8 mouse cellular contexts compared by ENCODE assay signal in genomic region chr17:24649581-24650069, GRCm38 (mm10). TPM values are rescaled to one million over a fixed set of nuclear protein-coding genes. Genes with fewer than 3 reads are reported as not detected.
DNase-seq lines count a peak whose midpoint lies in the region; ATAC-seq and TF ChIP-seq lines count a peak whose summit lies in the region.

No protein-coding gene starts in this region.

- H3K27ac ChIP-seq in bone marrow, adult 2 months (ENCODE audit: control insufficient read depth, insufficient read depth, low read depth, low read length, poor library complexity), result peak overlapping the region; percentile 58
- peak overlapping the region; percentile 57; the same call in 1 of the 2 replicates for H3K27ac ChIP-seq in forebrain, postnatal 0 days (ENCODE audit: low read depth, low read length)
- H3K27ac ChIP-seq in intestine, embryonic 16.5 days (ENCODE audit: low read length), result peak overlapping the region; percentile 61

- H3K27me3 ChIP-seq in forebrain, postnatal 0 days (ENCODE audit: insufficient read depth, low read length), result no peaks in the 10 kb centered on the region
- no peaks in the 10 kb centered on the region for H3K27me3 ChIP-seq in intestine, embryonic 16.5 days (replicated peaks; ENCODE audit: control insufficient read depth, insufficient read depth, low read length)

- WGBS in bone marrow, adult 2 months, result 2% methylated on average over 35 of the region's 35 CpGs
- WGBS in forebrain, postnatal 0 days, result 2% methylated on average over 35 of the region's 35 CpGs
- WGBS in intestine, embryonic 16.5 days, result under 1% methylated on average over 35 of the region's 35 CpGs
- under 1% methylated on average over 35 of the region's 35 CpGs for WGBS in lung, adult 2 months

- H3K4me2 ChIP-seq in forebrain, postnatal 0 days (ENCODE audit: low read depth), result peak overlapping the region; percentile 99
- H3K4me2 ChIP-seq in intestine, embryonic 16.5 days (ENCODE audit: low read depth, low read length), result peak overlapping the region; percentile 99

- no peaks in the 10 kb centered on the region; the same call in 1 of the 2 replicates for H3K4me1 ChIP-seq in bone marrow, adult 2 months (ENCODE audit: control insufficient read depth, insufficient read depth, low read length)
- H3K4me1 ChIP-seq in forebrain, postnatal 0 days (ENCODE audit: insufficient read depth), result peaks cover 4% of the 10 kb centered on the region; the same call in 1 of the 2 replicates
- peaks cover 38% of the 10 kb centered on the region for H3K4me1 ChIP-seq in intestine, embryonic 16.5 days (ENCODE audit: control insufficient read depth, insufficient read depth, low read length)
- peaks cover 23% of the 10 kb centered on the region for H3K4me1 ChIP-seq in lung, adult 2 months (ENCODE audit: control insufficient read depth, insufficient read depth, low read length)

- no peaks in the 10 kb centered on the region for H3K9me3 ChIP-seq in forebrain, postnatal 0 days (ENCODE audit: low read length)
- no peaks in the 10 kb centered on the region for H3K9me3 ChIP-seq in intestine, embryonic 16.5 days (ENCODE audit: control insufficient read depth, low read length)

- peak; percentile 19 for DNase-seq in right cerebral cortex, adult 18-20 months
- no peak for DNase-seq in right cerebral cortex, postnatal 25 days
- DNase-seq in forebrain, postnatal 0 days, result peak; percentile 27
- DNase-seq in lung, adult 2 months, result peak; percentile 75
- peak; percentile 55 for DNase-seq in retina, postnatal 1 day
- no peak for DNase-seq in left cerebral cortex, adult 8-10 months (ENCODE audit: low spot score in 2 of 2)

- ATAC-seq in forebrain, postnatal 0 days, result peak; percentile 58
- peak; percentile 33 for ATAC-seq in intestine, embryonic 16.5 days

- peak overlapping the region; percentile 76 for H3K9ac ChIP-seq in forebrain, postnatal 0 days
- peak overlapping the region; percentile 91 for H3K9ac ChIP-seq in intestine, embryonic 16.5 days (ENCODE audit: low read depth, low read length)

- no peak for TF ChIP-seq POLR2A in bone marrow, adult 2 months (IDR thresholded peaks at IDR 0.05; ENCODE audit: borderline replicate concordance, control insufficient read depth, low read depth, low read length)
- TF ChIP-seq POLR2A in lung, adult 2 months (IDR thresholded peaks at IDR 0.05; ENCODE audit: borderline replicate concordance, extremely low read depth, low read depth, low read length), result 0 out of 2 replicates have a peak, but pooled peaks have one; percentile 19

- peak overlapping the region; percentile 48 for H3K4me3 ChIP-seq in bone marrow, adult 2 months (replicated peaks; ENCODE audit: control insufficient read depth, low read depth, low read length)
- H3K4me3 ChIP-seq in forebrain, postnatal 0 days (ENCODE audit: low read depth, low read length), result peak overlapping the region; percentile 70
- H3K4me3 ChIP-seq in intestine, embryonic 16.5 days (ENCODE audit: low read length), result peak overlapping the region; percentile 89
- H3K4me3 ChIP-seq in lung, adult 2 months (replicated peaks; ENCODE audit: extremely low read depth, low read depth, low read length), result peak overlapping the region; percentile 65

- no peak for TF ChIP-seq CTCF in bone marrow, adult 2 months (IDR thresholded peaks at IDR 0.05; ENCODE audit: control insufficient read depth, insufficient read depth, low read length)
- no peak for TF ChIP-seq CTCF in forebrain, postnatal 0 days (IDR thresholded peaks at IDR 0.05; ENCODE audit: low read depth)
- TF ChIP-seq CTCF in lung, adult 2 months (IDR thresholded peaks at IDR 0.05; ENCODE audit: insufficient read depth, low read length), result no peak

- no peaks in the 10 kb centered on the region for H3K36me3 ChIP-seq in forebrain, postnatal 0 days (ENCODE audit: insufficient read depth)
- no peaks in the 10 kb centered on the region for H3K36me3 ChIP-seq in intestine, embryonic 16.5 days (ENCODE audit: control insufficient read depth, insufficient read depth, low read length)

RNA-seq across cellular contexts. Expression of gene Slc9a3r2, which starts 0.5 kb away (rescaled TPM):
- 5.2 and 5.9 TPM in 2 replicates for polyA plus RNA-seq in bone marrow, adult 2 months (2011; ENCODE audit: insufficient read depth, insufficient read length, low replicate concordance, missing spikeins)
- 43.5 and 54.5 TPM in 2 replicates for total RNA-seq in forebrain, postnatal 0 days (2014; rRNA removed)
- 42.0 and 48.3 TPM in 2 replicates for polyA plus RNA-seq in forebrain, postnatal 0 days (2015; fragmentation: Nextera tagmentation; extraction: Ambion mirVana)
- 37.5 and 38.6 TPM in 2 replicates for polyA plus RNA-seq in intestine, embryonic 16.5 days (2015; fragmentation: Nextera tagmentation; extraction: Ambion mirVana)
- 507 and 712 TPM in 2 replicates for polyA plus RNA-seq in lung, adult 2 months (2012; rRNA removed)
- total RNA-seq in left cerebral cortex, adult 8-10 months (2022), result 10 to 100 TPM; 41.0 to 47.7 (median 42.0) TPM

RNA-seq across cellular contexts. Expression of gene Npw, which starts 8.6 kb away (rescaled TPM):
- polyA plus RNA-seq in bone marrow, adult 2 months (2011; ENCODE audit: insufficient read depth, insufficient read length, low replicate concordance, missing spikeins), result not detected in 2 replicates
- not detected in 2 replicates for total RNA-seq in forebrain, postnatal 0 days (2014; rRNA removed)
- polyA plus RNA-seq in forebrain, postnatal 0 days (2015; fragmentation: Nextera tagmentation; extraction: Ambion mirVana), result 0.64 and 0.96 TPM in 2 replicates
- polyA plus RNA-seq in intestine, embryonic 16.5 days (2015; fragmentation: Nextera tagmentation; extraction: Ambion mirVana), result 0.29 TPM in 1 of 2 replicates, not detected in the other
- polyA plus RNA-seq in lung, adult 2 months (2012; rRNA removed), result 77.9 and 131 TPM in 2 replicates
- total RNA-seq in left cerebral cortex, adult 8-10 months (2022), result under 1 TPM in 1 of 4 experiments, not detected in 3; 0.63 TPM

RNA-seq across cellular contexts. Expression of gene Nthl1, which starts 17.1 kb away (rescaled TPM):
- polyA plus RNA-seq in bone marrow, adult 2 months (2011; ENCODE audit: insufficient read depth, insufficient read length, low replicate concordance, missing spikeins), result 4.6 and 6.5 TPM in 2 replicates
- total RNA-seq in forebrain, postnatal 0 days (2014; rRNA removed), result 10.1 and 10.2 TPM in 2 replicates
- polyA plus RNA-seq in forebrain, postnatal 0 days (2015; fragmentation: Nextera tagmentation; extraction: Ambion mirVana), result 8.6 and 9.8 TPM in 2 replicates
- 17.2 and 18.1 TPM in 2 replicates for polyA plus RNA-seq in intestine, embryonic 16.5 days (2015; fragmentation: Nextera tagmentation; extraction: Ambion mirVana)
- polyA plus RNA-seq in lung, adult 2 months (2012; rRNA removed), result 18.8 and 19.3 TPM in 2 replicates
- 1 to 10 TPM; 5.7 to 7.0 (median 6.1) TPM for total RNA-seq in left cerebral cortex, adult 8-10 months (2022)

RNA-seq across cellular contexts. Expression of gene Tsc2, which starts 17.2 kb away (rescaled TPM):
- 38.1 and 92.1 TPM in 2 replicates for polyA plus RNA-seq in bone marrow, adult 2 months (2011; ENCODE audit: insufficient read depth, insufficient read length, low replicate concordance, missing spikeins)
- total RNA-seq in forebrain, postnatal 0 days (2014; rRNA removed), result 81.2 and 92.6 TPM in 2 replicates
- 44.2 and 56.2 TPM in 2 replicates for polyA plus RNA-seq in forebrain, postnatal 0 days (2015; fragmentation: Nextera tagmentation; extraction: Ambion mirVana)
- polyA plus RNA-seq in intestine, embryonic 16.5 days (2015; fragmentation: Nextera tagmentation; extraction: Ambion mirVana), result 38.5 and 41.8 TPM in 2 replicates
- 220 and 230 TPM in 2 replicates for polyA plus RNA-seq in lung, adult 2 months (2012; rRNA removed)
- total RNA-seq in left cerebral cortex, adult 8-10 months (2022), result 100 to 1,000 TPM; 123 to 148 (median 137) TPM

RNA-seq across cellular contexts. Expression of gene Zfp598, which starts 19.9 kb away (rescaled TPM):
- polyA plus RNA-seq in bone marrow, adult 2 months (2011; ENCODE audit: insufficient read depth, insufficient read length, low replicate concordance, missing spikeins), result 19.6 and 29.3 TPM in 2 replicates
- 31.2 and 41.5 TPM in 2 replicates for total RNA-seq in forebrain, postnatal 0 days (2014; rRNA removed)
- 14.6 and 15.0 TPM in 2 replicates for polyA plus RNA-seq in forebrain, postnatal 0 days (2015; fragmentation: Nextera tagmentation; extraction: Ambion mirVana)
- 11.0 and 15.4 TPM in 2 replicates for polyA plus RNA-seq in intestine, embryonic 16.5 days (2015; fragmentation: Nextera tagmentation; extraction: Ambion mirVana)
- polyA plus RNA-seq in lung, adult 2 months (2012; rRNA removed), result 89.7 and 89.8 TPM in 2 replicates
- total RNA-seq in left cerebral cortex, adult 8-10 months (2022), result 10 to 100 TPM; 30.4 to 40.9 (median 36.1) TPM

Comparison
In these comparisons a context has a peak if more than half of its experiments do, and no peak if none do; other contexts are left out.
1. DNase-seq: peak in right cerebral cortex, adult 18-20 months (single experiment), forebrain, postnatal 0 days (single experiment), lung, adult 2 months (single experiment) and retina, postnatal 1 day (single experiment); none in right cerebral cortex, postnatal 25 days (single experiment) and left cerebral cortex, adult 8-10 months (0 of 2).
2. RNA of gene Slc9a3r2, which starts 0.5 kb away (polyA plus RNA-seq): 507 to 712 TPM in lung, adult 2 months; 42.0 to 48.3 TPM in forebrain, postnatal 0 days, 37.5 to 38.6 TPM in intestine, embryonic 16.5 days and 5.2 to 5.9 TPM in bone marrow, adult 2 months; every median in the first group is over 10 times any median in the second.
3. RNA of gene Npw, which starts 8.6 kb away (polyA plus RNA-seq): 77.9 to 131 TPM in lung, adult 2 months; 0.64 to 0.96 TPM in forebrain, postnatal 0 days, 0.29 TPM in intestine, embryonic 16.5 days and not detected in bone marrow, adult 2 months; every median in the first group is over 10 times any median in the second.
4. Peak in every context shown above with its lines, with median percentiles within 50 percentile points of each other: H3K27ac ChIP-seq and H3K4me3 ChIP-seq.